Mouse (Mus musculus) WW6 (cell line): Measurements from ENCODE around the gene Canx.
"Not testable (repeated sequence)": the region's sequence is repeated elsewhere in the genome, so short reads cannot be mapped to it uniquely, and the experiment has no call there.

Source experiments
- DNase-seq: peaks from one replicate; pipeline ENCODE4 v3.0.0-alpha.2; 2013; ENCODE audit warnings: low read depth, low spot score

Gene Canx

DNA sequence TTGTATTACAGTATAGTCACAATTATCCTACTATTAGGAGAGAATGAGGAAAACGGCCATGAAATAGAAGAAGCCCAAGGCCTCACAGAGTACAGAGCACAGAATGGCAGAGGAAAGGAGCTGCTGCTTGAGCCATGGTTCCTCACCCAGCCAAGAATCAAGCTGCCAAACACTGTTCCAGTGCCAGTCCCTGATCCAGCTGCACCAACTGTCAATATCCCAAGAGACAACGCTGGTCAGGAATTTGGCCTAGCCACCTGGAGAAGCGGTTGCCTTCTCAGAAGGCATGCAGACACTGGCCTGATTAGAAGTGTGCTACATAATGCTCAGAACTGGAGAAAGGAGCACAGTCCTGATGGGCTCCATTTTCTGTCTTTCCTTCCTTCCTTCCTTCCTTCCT lies 7.7 kb upstream of the Canx start:
- no peak for DNase-seq

DNA sequence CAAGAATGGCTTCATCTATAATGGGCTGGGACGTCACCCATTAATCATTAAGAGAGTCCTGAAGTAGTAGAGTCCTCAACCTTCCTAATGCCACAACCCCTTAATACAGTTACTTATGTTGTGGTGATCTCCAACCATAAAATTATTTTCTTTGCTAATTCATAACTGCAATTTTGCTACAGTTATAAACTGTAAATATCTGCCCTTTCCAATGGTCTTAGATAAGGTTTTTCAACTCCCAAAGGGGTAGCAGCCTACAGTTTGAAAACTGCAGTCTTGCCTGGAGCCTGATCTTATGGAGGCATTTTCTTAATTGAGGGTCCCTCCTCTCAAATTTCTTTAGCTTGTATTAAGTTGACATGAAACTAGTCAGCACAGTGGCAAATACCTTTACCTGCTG lies 3.9 kb upstream of the Canx start:
- no peak for DNase-seq

DNA sequence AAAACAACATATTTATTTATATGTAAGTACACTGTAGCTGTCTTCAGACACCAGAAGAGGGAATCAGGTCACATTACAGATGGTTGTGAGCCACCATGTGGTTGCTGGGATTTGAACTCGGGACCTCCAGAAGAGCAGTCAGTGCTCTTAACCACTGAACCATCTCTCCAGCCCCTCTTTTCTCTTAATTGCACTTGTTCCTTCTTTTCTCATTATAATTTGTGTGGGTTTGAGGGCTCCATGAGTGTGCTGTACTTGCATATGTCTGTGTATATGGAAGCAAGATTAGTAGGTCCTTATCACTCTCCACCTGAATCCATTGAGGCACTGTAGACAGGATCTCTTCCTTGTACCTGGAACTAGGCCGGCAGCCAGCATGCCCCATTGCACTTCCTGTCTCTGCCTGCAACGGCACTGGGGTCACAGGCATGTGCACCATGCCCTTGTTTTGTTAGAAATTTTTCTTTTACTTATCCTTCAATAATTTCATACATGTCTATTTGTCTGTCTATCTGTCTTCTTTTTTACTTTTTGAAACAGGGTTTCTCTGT lies 2.7 kb upstream of the Canx start:
- DNase-seq, result no peak

DNA sequence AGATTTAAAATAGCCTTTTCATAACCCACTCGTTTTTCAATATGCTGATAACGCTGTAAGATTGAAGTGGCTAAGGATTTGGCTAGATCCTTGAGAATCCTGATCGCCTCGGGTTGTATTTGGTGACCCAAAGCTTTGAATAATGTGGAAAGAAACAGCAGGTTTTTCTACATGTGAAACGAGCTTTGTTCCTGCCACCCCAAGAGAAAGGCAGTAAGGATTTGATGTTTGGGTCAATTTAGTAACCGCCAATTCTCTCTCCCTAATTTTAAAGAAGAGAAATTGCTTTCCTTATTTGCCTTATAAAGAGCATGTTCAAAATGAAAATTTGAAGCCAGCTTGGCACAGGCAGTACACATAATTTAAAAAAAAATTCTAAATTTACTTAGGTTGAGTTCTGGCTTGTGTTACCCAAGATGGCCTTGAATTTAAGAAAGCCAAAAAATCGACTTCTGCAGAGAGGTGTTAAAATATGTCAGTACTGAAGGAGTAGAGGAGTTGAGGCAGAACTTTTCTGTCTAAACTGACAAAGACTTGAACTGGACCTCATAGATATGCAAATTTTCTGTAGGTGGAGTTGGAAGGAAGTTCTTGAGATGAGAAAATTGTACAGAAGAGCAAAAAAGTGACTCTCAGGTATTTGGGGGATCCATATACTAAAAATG lies 961 bp upstream of the Canx start:
- no peak for DNase-seq

DNA sequence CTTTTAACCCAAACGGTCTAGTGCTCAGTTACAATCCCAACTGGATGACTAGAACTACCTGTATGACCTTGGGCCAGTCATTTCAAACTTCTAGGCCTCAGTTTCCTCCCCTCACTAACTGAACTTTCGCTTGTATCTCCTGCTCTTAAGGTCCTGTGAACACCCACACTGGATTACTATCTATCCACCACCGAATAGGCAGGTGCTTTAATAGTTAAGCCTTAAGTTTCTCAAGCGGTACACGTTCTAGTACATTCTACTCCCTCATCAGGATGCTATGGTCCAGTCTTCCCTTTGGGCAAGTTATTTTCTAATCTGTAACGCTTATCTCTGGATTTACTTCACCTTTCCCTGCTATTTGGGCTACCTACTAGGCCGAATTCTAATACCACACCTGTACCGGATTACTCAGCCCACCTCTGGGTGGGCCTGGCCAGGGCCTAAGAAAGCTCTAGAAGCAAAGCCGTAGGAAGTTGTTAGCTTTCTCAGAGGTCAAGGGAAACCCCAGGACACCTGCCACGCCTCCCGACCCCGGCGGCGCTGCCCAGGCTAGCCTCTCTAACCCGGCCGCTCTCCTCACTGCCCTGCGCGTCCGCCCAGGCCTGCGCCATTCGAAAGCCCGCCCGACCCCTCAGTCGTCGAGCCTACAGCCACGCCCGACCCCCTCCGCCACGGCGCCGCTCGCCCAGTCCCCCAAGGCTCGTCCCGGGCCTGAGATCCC lies 562 bp downstream of the Canx start:
- no peak for DNase-seq

DNA sequence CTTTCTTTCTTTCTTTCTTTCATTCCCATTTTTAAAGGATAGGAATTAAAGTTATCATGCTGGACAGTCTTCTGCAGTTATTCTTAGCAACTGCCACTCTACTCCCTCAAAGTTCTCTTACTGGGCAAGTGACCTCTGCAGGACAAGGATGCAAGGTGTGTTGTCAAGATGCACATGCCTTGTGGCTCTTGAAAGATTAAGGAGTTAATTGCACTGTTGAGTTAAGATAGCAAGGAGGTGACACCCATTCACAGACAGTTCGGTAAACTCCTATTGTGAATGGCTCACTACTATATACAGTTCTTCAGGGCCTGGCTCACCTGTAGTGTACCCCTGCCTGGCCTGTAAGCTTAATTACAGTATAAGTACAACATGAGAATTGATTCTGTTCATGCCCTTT lies 1.6 kb downstream of the Canx start:
- no peak for DNase-seq

DNA sequence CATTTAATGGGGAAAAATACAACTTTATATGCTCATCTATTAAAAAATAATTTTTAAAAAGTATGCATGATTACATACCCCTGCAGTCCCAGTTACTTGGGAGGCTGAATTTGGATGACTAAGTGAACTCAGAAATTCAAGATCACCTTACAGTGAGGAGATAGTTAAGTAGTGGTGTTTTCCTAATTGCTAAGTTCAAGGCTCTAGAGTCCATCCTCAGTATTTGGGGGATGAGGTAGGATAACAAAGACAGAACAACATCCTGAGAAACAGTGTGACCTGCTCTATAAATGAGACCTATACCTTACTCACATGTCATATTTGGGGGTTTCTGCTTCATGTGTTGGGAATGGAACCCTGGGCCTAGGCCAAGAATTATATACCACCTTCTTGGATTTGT lies 3.1 kb downstream of the Canx start:
- DNase-seq, result no peak

DNA sequence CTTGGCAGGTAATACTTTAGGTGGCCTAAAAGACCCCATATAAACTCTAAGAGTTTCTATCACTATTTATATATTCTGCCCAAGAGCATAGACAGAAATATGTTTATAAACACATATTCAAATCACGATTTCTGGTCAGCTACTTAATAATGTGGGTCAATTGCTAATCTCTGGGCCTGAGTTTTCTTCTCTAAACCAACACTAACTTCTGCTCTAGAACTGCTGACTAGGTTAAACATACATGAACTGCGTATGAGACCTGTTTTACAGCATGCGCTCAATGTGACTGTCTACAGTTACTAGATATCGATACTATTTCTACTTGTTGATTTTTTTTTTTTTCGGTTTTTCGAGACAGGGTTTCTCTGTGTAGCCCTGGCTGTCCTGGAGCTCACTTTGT lies 4.2 kb downstream of the Canx start:
- no peak for DNase-seq

DNA sequence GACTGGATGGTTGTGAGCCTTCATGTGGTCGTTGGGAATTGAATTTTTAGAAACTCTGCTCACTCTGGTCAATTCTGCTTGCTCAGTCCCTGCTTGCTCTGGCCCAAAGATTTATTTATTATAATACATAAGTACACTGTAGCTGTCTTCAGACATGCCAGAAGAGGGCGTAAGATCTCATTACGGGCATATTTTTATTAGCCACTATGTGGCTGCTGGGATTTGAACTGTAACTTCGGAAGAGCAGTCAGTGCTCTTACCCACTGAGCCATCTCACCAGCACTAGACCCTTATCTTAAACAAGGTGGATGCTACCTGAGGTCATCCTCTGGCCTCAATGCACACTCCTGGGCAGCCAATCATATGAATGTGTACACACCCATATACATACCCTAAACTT lies 6.1 kb downstream of the Canx start:
- DNase-seq, result not testable (repeated sequence)

DNA sequence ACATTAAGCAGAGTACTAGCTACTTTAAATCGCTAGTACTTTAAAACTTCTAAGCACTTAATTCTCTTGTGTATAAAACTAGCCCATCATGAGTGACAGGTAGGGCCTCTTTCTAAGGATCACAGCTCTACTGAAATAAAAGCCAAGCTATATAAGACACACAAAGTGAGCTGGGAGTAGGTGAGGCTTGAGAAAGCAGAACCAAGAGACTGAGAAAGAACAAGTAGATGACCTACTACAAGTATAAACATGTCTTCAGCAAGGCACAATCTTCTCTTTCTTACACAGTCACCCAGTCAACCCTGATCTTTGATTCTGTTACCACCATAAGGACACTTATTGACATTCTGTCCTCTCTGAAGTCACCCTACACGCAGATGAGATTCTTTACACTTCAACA lies 12.7 kb downstream of the Canx start:
- no peak for DNase-seq

DNA sequence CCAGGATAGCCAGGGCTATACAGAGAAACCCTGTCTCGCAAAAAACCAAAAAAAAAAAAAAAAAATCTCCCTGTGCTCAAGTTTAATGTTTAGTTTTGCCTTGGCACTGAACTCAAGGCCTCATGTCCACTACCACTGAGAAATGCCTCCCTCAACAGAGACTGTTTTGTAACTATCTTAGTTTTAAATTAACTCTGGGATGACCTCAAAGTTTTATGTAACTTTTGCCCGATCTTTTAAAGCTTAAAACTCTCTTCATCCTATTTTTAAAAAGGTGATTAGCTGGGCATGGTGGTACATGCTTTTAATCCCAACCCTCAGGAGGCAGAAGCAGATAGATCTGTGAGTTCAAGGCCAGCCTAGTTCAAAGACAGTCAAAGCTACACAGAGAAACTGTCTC lies 22.1 kb downstream of the Canx start:
- no peak for DNase-seq

DNA sequence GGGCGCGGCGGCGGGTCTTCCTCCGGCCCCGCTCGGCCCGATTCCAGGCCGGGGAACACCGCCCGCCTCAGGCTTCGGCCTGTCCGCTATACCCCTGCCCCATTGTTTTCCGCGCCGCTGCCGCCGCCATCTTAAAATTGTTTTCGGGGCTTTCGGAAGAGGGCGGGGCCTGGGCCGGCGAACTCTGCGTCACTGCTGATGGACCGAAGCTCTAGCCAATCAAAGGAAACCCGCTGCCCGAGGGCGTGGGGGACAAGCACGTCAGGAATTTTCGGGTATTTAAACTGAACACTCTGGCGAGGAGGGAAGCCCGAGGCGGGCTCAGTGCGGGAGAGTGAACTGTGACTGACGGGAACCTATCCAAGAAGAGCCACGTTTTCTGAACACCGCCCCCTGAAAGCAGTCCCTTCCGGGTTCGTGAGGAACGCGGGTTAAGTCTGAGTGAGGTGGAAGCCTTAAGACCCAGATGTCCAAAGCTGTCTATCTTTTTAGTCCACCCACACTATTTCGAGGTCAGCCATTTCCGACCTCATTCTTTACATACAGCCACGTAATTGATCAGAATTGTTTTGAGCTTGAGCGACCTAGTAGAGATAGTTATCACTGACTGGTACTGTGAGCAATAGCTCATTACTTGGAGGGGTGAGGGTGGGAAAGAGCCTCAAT lies 33.1 kb downstream of the Canx start, which contains the start of gene Maml1:
Maml1 (minus strand) TSS at position 122 of the 666 bp plus-strand sequence.
- DNase-seq, result peak; percentile 99

DNA sequence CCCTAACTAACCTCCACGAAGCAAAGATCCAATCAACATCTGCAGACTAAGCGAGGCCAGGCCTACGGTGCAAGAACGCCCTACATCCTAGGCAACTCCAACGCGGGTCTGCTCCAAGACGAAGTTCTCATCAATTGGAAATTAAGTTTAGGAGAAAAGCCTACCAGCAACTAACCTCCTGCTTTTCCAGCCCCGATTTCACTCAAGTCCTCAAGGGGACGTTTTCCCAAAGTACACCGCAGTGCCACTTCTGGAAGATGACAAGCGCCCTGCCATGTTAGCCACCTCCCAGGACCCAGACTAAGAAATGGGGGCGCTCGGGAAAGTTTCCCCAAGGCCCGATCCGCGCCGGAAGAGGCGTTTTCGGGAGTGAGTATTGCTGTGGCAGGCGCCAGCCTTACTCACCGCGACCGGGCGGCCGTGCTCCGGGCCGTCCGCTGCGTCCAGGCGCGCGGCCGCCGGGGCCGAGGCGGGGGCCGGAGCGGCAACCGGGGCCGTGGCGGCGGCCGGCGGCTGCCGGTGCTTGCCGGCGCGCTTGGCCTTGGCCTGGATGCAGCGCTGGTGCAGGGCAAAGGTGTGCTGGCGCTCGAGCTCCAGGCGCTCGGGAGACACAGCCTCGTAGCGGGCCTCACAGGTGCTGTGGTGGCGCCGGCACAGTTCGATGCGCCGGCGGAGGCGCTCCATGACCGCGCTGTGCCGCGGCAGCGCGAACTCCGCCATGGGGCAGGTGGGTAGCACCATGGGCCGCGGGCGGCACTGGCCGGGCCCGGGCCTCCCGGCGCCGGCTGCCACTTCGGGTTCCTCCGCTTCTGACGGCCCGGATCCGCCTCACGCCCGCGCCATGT lies 33.9 kb downstream of the Canx start:
- DNase-seq, result peak; percentile 34

DNA sequence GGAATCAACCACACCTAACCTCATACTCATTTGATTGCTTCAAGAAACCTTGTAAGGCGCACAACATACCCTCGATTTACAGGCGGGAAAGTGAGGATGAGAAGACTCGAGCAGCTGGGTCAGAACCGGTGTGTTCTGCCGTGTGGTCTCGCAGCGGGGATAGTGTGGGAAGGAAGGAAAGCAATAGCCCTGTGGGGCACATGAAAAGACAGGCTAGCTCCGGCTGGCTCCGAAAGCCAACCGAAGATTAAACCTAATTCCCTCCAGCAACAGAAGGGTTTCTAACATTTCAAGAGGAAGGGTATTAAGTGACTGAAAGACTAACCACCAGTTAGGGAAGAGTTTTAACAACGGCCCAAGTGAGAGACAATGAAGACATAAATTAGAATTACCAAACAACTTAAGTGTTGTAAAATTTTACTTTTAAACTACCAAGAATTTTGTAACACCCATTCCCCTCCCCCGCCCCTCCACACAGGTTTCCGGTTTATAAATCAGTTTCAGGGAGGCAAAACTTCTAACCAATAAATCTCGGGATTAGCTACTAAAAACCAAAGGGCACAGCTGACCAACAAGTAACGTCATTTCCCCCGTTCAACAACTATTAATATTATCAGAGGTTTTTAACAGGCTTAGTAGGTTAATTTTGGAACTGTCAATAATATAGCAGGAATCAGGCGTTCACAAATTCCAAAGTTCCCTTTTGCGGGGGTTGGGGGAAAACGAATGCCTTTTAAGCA lies 34.8 kb downstream of the Canx start:
- no peak for DNase-seq

DNA sequence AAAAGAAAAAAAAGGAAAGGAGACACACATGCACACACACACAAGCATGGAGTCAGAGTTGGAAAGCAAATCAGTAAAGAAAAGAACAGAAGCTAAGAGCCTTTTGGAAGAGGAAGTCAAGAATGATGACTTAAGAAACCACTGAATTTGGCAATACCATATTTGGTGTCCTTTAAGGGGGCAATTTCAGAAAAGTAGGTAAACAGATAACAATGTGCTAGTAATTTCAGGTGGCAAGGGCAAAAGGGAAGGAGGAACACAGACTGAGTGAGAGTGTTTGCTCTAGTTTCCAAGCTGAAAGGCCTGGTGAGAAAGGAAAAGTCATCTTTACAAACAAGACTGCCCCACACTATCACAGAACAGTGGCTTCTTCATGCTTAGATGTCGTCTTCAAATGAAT lies 39.0 kb downstream of the Canx start:
- DNase-seq, result no peak

DNA sequence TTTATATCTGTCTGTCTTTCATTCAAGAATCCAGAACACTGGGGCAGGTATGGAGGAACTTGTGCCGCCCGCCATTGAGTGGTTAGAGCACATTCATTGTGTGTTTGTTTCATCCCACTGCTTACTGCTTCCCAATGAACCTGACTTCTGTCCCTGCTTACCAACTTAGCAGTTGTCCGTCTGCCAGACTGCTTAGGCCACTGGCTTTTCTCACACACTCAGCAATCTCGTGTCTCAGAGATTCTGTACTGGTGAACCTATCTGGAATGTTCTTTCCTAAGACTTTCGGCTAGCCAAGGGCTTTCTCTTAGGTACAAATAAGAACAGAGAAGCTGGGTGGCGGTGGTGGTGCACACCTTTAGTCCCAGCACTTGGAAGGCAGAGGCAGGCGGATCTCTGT lies 39.8 kb downstream of the Canx start:
- DNase-seq, result no peak

DNA sequence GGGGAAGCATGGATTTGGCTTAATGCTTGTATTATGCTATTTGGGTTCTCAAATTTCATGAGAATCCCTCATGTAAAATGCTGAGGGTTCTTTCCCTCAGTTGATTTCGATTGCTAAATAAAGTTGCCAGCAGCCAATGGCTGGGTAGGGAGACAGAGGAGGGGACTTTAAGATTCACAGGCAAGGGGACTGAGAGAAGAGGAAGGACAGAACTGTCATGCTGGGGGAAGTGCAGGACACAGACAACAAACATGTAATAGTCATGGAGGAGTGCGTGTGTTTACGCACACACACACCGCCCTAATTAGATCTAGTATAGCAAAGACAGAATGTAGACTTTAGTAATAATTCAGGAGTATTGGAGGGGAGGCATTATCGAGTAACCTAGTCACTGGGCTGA lies 40.2 kb downstream of the Canx start:
- no peak for DNase-seq

DNA sequence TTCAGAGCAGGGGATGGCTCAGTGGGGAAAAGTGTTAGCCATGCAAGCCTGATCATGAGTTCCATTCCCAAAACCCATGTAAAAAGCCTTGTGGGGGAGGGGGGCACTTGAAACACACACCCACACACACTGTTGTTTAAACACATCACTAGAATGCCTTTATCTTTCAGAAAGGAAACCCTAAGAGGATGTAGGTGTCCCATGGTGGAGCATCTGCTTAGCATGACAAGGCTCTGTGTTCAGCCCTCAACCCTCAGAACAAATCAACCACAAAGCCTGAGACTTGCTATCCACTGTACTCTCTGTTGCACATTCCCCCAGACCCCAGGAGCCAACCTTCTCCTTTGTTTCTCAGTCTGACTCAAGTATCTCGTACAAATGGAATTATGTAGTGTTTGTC lies 45.4 kb downstream of the Canx start:
- DNase-seq, result no peak

DNA sequence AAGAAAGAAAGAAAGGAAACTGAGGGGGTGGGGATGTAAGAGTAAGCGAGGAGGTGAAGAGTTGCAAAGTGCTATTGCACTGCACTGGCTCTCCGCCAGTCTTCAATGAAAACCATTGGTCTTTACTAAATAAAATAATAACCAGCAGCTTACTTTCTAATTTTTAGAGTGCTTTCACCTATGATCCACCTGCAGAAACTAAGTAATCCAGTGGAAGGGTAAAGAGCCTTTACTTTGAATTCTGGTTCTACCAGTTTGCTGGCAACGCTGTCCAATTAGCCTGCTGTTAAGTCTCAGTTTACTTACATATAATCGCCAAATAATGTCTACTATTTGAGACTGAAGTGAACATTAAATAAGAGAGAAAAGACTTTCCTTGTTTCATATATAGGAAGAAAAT lies 46.5 kb downstream of the Canx start:
- DNase-seq, result no peak

DNA sequence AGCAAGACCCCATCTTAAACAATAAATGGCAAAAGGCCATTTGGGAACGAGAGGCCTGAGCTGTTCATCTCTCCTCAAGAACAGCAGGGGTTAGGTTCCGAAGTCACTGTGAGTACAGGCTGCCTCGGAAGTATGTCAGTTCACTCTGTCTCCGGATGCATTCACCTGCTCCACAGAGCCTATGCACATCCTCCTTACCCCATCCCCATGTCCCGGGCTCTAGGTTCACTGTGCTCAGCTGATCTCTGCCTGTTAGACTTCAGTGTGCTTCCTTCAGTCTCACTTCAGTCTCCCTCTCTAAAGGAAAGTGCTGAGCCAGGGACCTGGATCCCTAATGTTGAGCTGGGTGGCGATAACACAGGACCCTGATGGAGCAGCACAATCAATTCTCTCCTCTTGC lies 47.8 kb downstream of the Canx start:
- no peak for DNase-seq

DNA sequence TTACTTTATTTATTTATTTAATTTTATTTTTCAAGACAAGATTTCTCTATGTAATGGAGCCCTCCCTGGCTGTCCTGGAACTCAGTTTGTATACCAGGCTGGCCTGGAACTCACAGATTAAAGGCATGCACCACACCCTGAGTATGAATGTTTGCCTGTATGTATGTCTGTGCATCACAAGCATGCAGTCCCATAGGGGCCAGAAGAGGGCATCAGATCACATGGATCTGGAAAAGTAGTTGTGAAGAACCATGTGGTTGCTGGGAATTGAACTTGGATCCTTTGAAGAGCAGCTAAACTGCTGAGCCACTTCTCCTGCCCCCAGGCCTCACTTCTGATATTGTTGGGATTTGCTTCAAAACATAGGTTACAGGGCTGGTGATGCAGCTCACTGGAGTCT lies 48.4 kb downstream of the Canx start:
- no peak for DNase-seq
